Mouse (Mus musculus) spleen, adult 18-20 months (tissue): ENCODE data around the gene Prss33.

ENCODE experiments used
- DNase-seq, 2 experiments: peaks; one replicate each; pipeline ENCODE4 v3.0.0; 2022; ENCODE audit warnings: mixed read lengths in 2 of 2

The Prss33 gene

GRCm38 (mm10) chr17:23783352-23783751 is 52.5 kb downstream of the Prss33 start:
- no peak for DNase-seq
